Mouse (Mus musculus): Measurements from ENCODE around the gene Akap13. TPM values are rescaled to one million over a fixed set of nuclear protein-coding genes. Genes with fewer than 3 reads are reported as not detected.
A peak's percentile ranks its signal among the peaks of the same experiment; 100 is the strongest.

Akap13 gene
- polyA plus RNA-seq, 1 experiment: 13.2 TPM

DNA sequence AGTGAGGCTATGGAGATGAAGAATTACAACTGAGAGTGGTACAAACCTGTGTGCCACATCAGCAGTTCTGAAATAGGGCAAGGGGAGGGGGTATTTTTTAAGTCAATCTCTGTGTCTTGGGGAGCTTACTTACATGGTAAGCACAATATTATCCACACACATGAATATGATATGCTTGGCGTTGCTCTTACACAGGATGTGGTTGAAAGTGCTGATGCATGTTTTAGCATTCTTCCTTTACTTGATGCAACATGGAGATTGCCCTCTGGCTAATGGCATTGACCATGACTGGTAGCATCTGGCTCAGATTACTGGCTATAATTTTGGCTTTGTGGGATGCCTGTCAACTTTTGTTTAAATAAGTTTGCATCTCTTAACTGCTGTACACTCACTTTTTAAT lies 194.6 kb downstream of the Akap13 start:
- Histone ChIP-seq H3K4me3 (ENCODE audit: insufficient read depth, low read depth, low read length) (no peak overlapping the region), H3K36me3 (ENCODE audit: control insufficient read depth, insufficient read depth, low read length) (no peaks in the 10 kb centered on the region), H3K4me1 (ENCODE audit: control insufficient read depth, insufficient read depth, low read length) (peaks cover 16% of the 10 kb centered on the region), H3K27ac (ENCODE audit: insufficient read depth, low read depth, low read length) (peak overlapping the region; percentile 60; the same call in 1 of the 2 replicates), H3K27me3 (replicated peaks; ENCODE audit: control insufficient read depth, insufficient read depth, low read length) (no peaks in the 10 kb centered on the region)
- TF ChIP-seq POLR2A (IDR thresholded peaks at IDR 0.05; ENCODE audit: low read depth, low read length) (no peak), CTCF (conservative IDR thresholded peaks at IDR 0.05; ENCODE audit: insufficient read depth, insufficient read length, low read depth, low read length) (no peak)
- WGBS: 41% methylated on average over 1 of the region's 1 CpGs
- no peak for DNase-seq

DNA sequence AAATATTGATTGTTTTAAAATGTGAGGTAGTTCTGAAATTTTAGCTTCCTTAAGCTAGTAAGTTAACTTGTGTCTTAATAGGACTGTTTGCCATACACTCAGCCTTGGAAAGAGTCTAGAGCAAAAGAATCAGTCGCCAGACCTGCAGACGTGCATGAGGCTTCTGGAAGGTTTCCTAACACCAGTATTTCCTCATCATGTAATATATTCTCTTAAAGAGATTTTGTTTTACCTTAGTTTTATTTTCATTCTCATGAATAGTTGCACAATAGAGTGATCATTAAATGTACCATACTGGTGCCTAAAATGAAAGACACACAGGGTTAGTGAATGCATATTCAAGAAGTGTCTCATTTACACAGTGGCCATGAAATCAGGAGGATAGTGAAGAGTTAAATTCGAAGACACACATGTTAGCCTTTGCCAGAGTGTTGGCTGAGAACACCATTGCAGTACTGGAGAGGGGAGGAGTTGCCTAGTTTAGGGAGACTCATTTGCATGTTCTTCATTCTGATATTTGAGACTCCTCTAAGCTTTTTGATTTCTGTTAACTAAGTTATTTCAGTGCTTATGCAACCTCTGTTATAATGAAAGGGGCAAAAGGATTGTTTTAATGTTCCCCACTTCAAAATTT lies 198.5 kb downstream of the Akap13 start:
- Histone ChIP-seq H3K4me3 (ENCODE audit: insufficient read depth, low read depth, low read length) (no peak overlapping the region), H3K27ac (ENCODE audit: insufficient read depth, low read depth, low read length) (0 out of 2 replicates have a peak overlapping the region, but pooled peaks have one; percentile 28), H3K36me3 (ENCODE audit: control insufficient read depth, insufficient read depth, low read length) (no peaks in the 10 kb centered on the region), H3K4me1 (ENCODE audit: control insufficient read depth, insufficient read depth, low read length) (peaks cover 16% of the 10 kb centered on the region), H3K27me3 (replicated peaks; ENCODE audit: control insufficient read depth, insufficient read depth, low read length) (no peaks in the 10 kb centered on the region)
- WGBS: 50% methylated on average over 3 of the region's 3 CpGs
- DNase-seq: no peak
- TF ChIP-seq CTCF (conservative IDR thresholded peaks at IDR 0.05; ENCODE audit: insufficient read depth, insufficient read length, low read depth, low read length): no peak
- TF ChIP-seq POLR2A (IDR thresholded peaks at IDR 0.05; ENCODE audit: low read depth, low read length): no peak

DNA sequence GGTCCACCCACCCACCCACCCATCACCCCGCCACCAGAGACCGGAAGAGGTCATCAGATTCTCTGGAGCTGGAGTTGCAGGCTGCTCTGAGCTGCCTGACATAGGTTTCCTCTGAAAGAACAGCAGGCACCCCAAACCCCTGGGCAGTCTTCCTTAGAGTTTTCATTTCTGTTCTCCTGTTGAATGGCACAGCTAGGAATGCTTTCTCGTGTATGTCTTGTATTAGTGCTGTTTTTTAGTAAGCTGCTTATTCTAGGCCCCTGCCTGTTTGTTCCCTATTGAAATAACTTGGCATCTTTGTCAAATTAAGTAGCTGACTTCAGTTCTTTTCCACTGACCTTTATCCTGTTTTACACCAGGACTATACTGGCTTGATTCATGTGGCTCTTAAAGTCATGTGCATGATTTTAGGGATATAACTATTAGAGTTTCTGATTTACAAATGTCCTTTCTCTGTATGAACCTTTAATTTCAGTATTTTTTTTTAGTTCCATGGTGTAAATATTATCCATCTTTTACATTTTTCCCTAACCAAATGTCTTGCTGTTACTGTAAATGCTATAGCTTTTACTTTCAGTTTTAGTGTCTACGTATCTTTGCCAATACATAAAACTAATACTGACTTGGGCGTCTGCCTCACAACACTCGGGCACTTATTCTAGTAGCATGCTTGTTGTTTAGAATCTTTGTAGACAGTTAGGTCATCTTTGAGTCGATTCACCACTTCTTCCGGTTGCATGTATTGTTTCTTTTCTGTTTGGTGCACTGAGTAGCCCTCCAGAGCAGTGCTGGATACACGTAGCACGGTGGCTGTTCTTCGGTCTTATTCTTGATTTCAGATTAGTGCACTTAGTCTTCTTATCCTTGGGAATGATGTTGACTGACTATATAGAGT lies 200.1 kb downstream of the Akap13 start:
- Histone ChIP-seq H3K27ac (ENCODE audit: insufficient read depth, low read depth, low read length) (peak overlapping the region; percentile 99), H3K27me3 (replicated peaks; ENCODE audit: control insufficient read depth, insufficient read depth, low read length) (no peaks in the 10 kb centered on the region), H3K4me1 (ENCODE audit: control insufficient read depth, insufficient read depth, low read length) (peaks cover 16% of the 10 kb centered on the region), H3K36me3 (ENCODE audit: control insufficient read depth, insufficient read depth, low read length) (no peaks in the 10 kb centered on the region), H3K4me3 (ENCODE audit: insufficient read depth, low read depth, low read length) (peak overlapping the region; percentile 37)
- TF ChIP-seq CTCF (conservative IDR thresholded peaks at IDR 0.05; ENCODE audit: insufficient read depth, insufficient read length, low read depth, low read length): no peak
- TF ChIP-seq POLR2A (IDR thresholded peaks at IDR 0.05; ENCODE audit: low read depth, low read length): no peak
- WGBS: 35% methylated on average over 11 of the region's 11 CpGs
- DNase-seq: peak; percentile 72

DNA sequence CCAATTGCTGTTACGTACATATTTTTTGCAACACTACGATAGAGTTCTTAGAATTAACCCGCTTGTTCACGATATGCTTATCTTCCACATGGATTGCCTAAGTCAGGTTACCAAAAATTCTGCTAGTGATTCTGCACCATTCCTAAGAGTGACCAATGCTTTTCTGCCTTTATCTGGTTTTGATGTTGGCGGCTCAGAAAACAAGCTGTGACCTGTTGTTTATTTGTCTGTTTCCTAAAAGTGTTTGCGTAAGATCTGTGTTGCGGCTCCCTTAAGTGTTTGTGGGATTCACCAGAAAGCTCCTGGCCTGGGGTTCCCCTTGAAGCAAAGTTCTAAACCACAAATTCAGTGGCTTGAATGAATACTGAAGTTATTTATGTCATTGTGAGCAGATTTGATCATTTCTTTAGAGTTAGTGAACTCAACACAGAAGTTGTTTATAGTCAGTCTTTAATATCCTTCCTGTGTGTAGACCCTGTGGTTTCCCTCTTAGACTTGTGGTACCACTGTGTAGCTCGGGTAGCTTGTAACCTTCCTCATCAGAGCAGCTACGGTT lies 201.0 kb downstream of the Akap13 start:
- Histone ChIP-seq H3K4me1 (ENCODE audit: control insufficient read depth, insufficient read depth, low read length) (peaks cover 16% of the 10 kb centered on the region), H3K36me3 (ENCODE audit: control insufficient read depth, insufficient read depth, low read length) (no peaks in the 10 kb centered on the region), H3K27ac (ENCODE audit: insufficient read depth, low read depth, low read length) (peak overlapping the region; percentile 39), H3K4me3 (ENCODE audit: insufficient read depth, low read depth, low read length) (no peak overlapping the region), H3K27me3 (replicated peaks; ENCODE audit: control insufficient read depth, insufficient read depth, low read length) (no peaks in the 10 kb centered on the region)
- WGBS: 82% methylated on average over 9 of the region's 9 CpGs
- TF ChIP-seq POLR2A (IDR thresholded peaks at IDR 0.05; ENCODE audit: low read depth, low read length): no peak
- no peak for TF ChIP-seq CTCF (conservative IDR thresholded peaks at IDR 0.05; ENCODE audit: insufficient read depth, insufficient read length, low read depth, low read length)
- DNase-seq: no peak

DNA sequence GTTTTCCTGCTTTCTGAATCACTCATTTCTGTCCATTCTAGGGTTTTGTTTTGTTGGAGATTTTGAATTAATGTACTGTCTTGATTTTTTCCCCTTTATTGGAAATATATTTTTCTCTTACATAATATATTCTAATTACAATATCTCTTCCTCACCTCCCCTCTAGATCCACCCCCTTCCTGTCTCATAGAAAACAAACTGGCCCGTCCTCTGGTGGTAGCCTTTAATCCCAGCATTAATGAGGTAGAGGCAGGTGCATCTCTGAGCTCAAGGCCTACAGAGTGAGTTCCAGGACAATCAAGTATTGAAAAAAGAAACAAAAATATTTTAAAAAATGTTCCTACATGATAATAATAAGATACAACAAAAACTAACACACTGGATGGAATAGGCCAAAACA lies 201.6 kb downstream of the Akap13 start:
- TF ChIP-seq CTCF (conservative IDR thresholded peaks at IDR 0.05; ENCODE audit: insufficient read depth, insufficient read length, low read depth, low read length) (no peak), POLR2A (IDR thresholded peaks at IDR 0.05; ENCODE audit: low read depth, low read length) (no peak)
- WGBS: 43% methylated on average over 1 of the region's 1 CpGs
- Histone ChIP-seq H3K36me3 (ENCODE audit: control insufficient read depth, insufficient read depth, low read length) (no peaks in the 10 kb centered on the region), H3K4me3 (ENCODE audit: insufficient read depth, low read depth, low read length) (no peak overlapping the region), H3K4me1 (ENCODE audit: control insufficient read depth, insufficient read depth, low read length) (peaks cover 16% of the 10 kb centered on the region), H3K27ac (ENCODE audit: insufficient read depth, low read depth, low read length) (peak overlapping the region; percentile 39), H3K27me3 (replicated peaks; ENCODE audit: control insufficient read depth, insufficient read depth, low read length) (no peaks in the 10 kb centered on the region)
- no peak for DNase-seq

DNA sequence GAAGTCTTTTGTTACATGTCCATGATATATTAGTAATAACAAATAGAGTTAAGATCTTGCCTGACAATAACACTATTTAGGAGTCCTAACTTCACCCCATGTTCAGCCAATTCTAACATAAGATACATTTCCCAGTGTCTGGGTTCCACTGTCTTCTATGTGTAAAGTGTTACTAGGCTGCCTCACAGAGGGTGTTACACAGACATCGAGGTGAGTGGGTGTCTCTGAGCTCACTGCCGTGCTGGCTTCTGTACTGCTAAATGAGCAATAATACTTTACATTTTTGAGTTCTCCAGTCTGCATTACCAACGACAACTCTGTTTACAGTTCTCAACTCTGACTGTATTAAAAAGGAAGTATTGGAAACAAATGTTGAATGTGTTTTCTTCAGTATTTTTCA lies 209.1 kb downstream of the Akap13 start:
- Histone ChIP-seq H3K36me3 (ENCODE audit: control insufficient read depth, insufficient read depth, low read length) (peaks cover 1% of the 10 kb centered on the region; the same call in 1 of the 2 replicates), H3K4me1 (ENCODE audit: control insufficient read depth, insufficient read depth, low read length) (no peaks in the 10 kb centered on the region; the same call in 1 of the 2 replicates), H3K4me3 (ENCODE audit: insufficient read depth, low read depth, low read length) (no peak overlapping the region), H3K27ac (ENCODE audit: insufficient read depth, low read depth, low read length) (no peak overlapping the region), H3K27me3 (replicated peaks; ENCODE audit: control insufficient read depth, insufficient read depth, low read length) (no peaks in the 10 kb centered on the region)
- no peak for DNase-seq
- TF ChIP-seq POLR2A (IDR thresholded peaks at IDR 0.05; ENCODE audit: low read depth, low read length) (no peak), CTCF (conservative IDR thresholded peaks at IDR 0.05; ENCODE audit: insufficient read depth, insufficient read length, low read depth, low read length) (no peak)
- WGBS: 84% methylated on average over 3 of the region's 3 CpGs

DNA sequence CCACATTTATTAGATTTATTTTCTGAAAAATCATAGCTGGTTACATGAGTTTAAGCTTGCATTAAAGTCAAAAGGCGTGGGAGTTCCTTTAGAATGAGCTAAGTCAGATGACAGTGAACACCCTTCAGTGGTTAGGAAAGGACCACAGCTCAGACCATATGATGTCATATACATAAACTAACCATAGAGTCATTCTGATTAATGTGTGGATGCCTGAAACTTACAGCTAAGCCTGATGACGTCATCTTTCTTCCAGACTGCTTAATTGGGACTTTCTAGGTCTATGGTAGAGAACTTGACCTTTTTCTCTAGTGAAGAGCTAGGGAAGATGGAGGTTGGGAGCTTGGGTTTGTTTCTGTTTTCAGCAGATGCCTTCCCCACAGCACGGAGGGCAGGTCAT lies 211.6 kb downstream of the Akap13 start:
- no peak for DNase-seq
- WGBS: 86% methylated on average over 3 of the region's 3 CpGs
- no peak for TF ChIP-seq POLR2A (IDR thresholded peaks at IDR 0.05; ENCODE audit: low read depth, low read length)
- TF ChIP-seq CTCF (conservative IDR thresholded peaks at IDR 0.05; ENCODE audit: insufficient read depth, insufficient read length, low read depth, low read length): no peak
- H3K36me3 ChIP-seq (ENCODE audit: control insufficient read depth, insufficient read depth, low read length): peaks cover 1% of the 10 kb centered on the region; the same call in 1 of the 2 replicates
- H3K27me3 ChIP-seq (replicated peaks; ENCODE audit: control insufficient read depth, insufficient read depth, low read length): no peaks in the 10 kb centered on the region
- H3K4me1 ChIP-seq (ENCODE audit: control insufficient read depth, insufficient read depth, low read length): no peaks in the 10 kb centered on the region; the same call in 1 of the 2 replicates
- H3K27ac ChIP-seq (ENCODE audit: insufficient read depth, low read depth, low read length): no peak overlapping the region
- H3K4me3 ChIP-seq (ENCODE audit: insufficient read depth, low read depth, low read length): no peak overlapping the region
